Mouse (Mus musculus): Measurements from ENCODE around the gene St6galnac3. TPM values are rescaled to one million over a fixed set of nuclear protein-coding genes. Genes with fewer than 3 reads are reported as not detected.

The St6galnac3 gene
- polyA plus RNA-seq, 1 experiment from 2014 or later, result 27.2 TPM

DNA sequence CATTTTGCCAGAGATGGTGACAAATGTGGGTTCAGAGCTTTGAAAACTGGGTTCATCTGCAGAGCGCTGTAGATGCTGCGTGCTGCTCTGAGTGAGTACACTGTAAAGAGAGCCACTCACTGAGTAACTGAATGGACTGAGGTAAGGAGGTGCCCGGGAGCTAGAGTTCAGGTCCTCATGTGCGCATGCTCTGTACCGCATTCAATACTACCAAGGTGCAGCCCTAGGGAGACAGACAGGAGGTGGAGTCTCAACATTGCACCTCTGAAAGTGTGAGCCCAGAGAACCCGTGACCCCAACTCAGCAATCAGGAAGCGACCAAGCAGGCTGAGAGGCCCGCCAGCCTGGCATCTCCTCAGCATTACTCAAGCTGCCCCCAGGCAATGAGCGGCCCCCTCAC is 62.2 kb downstream of the St6galnac3 start:
- ATAC-seq (ENCODE audit: low read depth), result no peak
- H3K4me1 ChIP-seq (replicated peaks), result peaks cover 58% of the 10 kb centered on the region
- H3K9ac ChIP-seq, result no peak overlapping the region
- 0 out of 2 replicates have a peak, but pooled peaks cover 3% of the 10 kb centered on the region for H3K27me3 ChIP-seq
- no peaks in the 10 kb centered on the region for H3K9me3 ChIP-seq
- H3K4me2 ChIP-seq, result no peak overlapping the region
- H3K36me3 ChIP-seq, result no peaks in the 10 kb centered on the region
- no peak overlapping the region for H3K4me3 ChIP-seq
- no peak overlapping the region for H3K27ac ChIP-seq (replicated peaks)
- 85% methylated on average over 9 of the region's 9 CpGs for WGBS

DNA sequence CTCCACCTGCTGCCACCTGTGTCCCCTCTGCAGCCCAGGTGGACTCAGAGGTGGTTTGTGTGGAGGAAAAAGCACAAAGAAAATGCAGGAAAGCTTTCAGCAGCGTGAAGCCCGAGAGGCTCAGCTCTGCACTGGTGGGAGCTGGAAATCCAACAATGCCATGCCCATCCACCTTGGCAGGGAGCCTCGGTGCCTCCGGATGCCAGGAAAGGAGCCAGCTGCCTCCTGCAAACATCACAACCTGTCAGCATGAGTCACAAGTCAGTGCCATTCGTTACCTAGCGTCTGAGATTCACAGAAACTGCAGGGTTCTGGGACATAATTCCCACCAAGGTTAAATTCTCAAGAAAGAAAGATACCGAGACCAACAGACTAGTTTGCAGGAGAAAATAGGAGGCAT is 63.0 kb downstream of the St6galnac3 start:
- no peak for ATAC-seq (ENCODE audit: low read depth)
- no peak overlapping the region for H3K4me3 ChIP-seq
- WGBS, result 64% methylated on average over 7 of the region's 7 CpGs
- H3K27me3 ChIP-seq, result 0 out of 2 replicates have a peak, but pooled peaks cover 3% of the 10 kb centered on the region
- H3K4me2 ChIP-seq, result no peak overlapping the region
- peak overlapping the region; percentile 31; the same call in 1 of the 2 replicates for H3K9ac ChIP-seq
- H3K9me3 ChIP-seq, result no peaks in the 10 kb centered on the region
- H3K36me3 ChIP-seq, result no peaks in the 10 kb centered on the region
- peaks cover 66% of the 10 kb centered on the region for H3K4me1 ChIP-seq (replicated peaks)
- H3K27ac ChIP-seq (replicated peaks), result no peak overlapping the region

DNA sequence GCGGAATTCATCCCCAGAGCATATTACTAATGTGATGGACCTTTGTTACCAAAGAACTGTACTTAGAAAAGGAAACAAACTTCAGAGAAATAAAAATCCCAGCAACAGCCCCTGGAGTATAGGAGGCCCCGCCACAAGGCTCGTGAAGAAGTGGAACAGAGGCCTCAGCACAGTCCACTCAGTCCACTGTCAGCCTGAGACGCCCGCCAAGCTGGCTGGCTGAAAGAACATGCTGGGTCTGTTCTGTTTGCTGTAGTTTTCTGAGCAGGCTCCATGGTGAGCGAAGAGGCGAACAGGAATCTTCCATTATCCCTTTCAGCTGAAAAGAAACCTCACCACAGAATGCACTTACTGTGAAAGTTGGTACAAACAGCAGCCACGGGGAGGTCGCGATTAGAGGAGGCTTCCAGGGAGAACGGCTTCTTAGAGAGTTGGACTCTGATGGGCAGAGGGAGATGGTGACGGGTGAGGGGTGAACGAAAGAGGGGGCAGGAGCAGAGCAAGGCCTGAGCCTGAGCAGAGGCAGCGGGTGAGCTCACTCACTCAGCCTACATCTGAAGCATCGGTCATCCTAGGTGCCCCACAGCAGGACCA is 65.3 kb downstream of the St6galnac3 start:
- Histone ChIP-seq H3K27ac (replicated peaks) (peak overlapping the region; percentile 42; the same call in 1 of the 2 replicates), H3K4me2 (no peak overlapping the region), H3K9me3 (no peaks in the 10 kb centered on the region), H3K27me3 (0 out of 2 replicates have a peak, but pooled peaks cover 3% of the 10 kb centered on the region), H3K4me3 (no peak overlapping the region), H3K4me1 (replicated peaks) (peaks cover 64% of the 10 kb centered on the region), H3K36me3 (no peaks in the 10 kb centered on the region), H3K9ac (0 out of 2 replicates have a peak overlapping the region, but pooled peaks have one; percentile 22)
- ATAC-seq (ENCODE audit: low read depth), result peak; percentile 41; the same call in 1 of the 2 replicates
- WGBS, result 44% methylated on average over 15 of the region's 15 CpGs

DNA sequence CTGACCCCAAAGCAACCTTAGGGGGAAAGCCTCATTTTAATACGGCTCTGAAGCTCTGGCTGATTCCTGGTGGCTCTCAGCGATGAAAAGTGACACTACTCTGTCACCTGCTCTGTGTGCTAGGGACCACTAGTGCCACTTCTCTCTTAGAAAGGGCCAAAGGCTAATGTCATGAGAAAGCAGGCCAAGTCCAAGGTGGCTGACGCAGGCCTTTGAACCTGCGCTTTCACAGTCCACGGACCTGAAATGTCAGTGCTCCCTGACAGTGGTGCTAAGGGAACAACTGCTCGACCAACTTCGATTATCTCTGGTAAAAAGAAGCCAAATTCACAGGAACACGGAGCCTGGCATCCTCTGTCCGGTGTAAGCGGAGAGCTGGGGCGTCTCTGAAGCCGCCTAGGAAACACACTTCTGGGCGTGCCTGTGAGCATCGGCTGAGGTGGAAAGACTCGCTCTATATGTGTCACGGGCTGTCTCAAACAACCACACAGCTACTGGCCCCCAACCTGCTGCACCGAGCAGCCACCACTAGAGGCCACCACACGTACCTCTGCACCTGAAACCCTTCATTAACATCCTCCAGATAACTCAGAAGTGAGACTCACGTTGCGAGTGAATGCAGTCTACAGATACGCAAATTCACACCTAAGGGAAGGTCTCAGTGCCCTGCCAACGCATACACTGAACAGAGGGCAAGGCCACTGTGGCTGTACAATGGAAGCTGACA is 66.8 kb downstream of the St6galnac3 start:
- Histone ChIP-seq H3K36me3 (no peaks in the 10 kb centered on the region), H3K4me1 (replicated peaks) (peaks cover 63% of the 10 kb centered on the region), H3K4me2 (no peak overlapping the region), H3K27ac (replicated peaks) (no peak overlapping the region), H3K9ac (no peak overlapping the region), H3K4me3 (no peak overlapping the region), H3K27me3 (0 out of 2 replicates have a peak, but pooled peaks cover 3% of the 10 kb centered on the region), H3K9me3 (no peaks in the 10 kb centered on the region)
- WGBS, result 79% methylated on average over 22 of the region's 22 CpGs
- no peak for ATAC-seq (ENCODE audit: low read depth)

DNA sequence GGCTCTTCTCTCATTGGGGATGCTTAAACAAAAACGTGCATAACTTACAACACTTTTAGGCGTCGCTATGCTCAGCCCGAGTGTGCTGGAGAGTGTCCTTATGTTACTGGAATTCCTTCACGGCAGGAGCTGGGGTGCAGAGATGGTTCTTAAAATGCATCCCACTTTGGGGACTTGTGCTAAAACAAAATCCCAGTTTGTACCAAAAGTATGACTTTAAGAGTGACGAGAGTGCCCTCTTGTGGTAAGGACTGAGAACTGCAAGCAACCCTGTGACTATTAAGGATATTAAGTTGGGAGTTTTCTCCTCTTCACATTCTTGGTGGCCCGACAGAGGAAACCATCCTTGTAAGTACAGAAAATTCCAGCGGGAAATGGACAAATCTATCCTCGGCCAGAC is 69.9 kb downstream of the St6galnac3 start:
- Histone ChIP-seq H3K27ac (replicated peaks) (no peak overlapping the region), H3K27me3 (0 out of 2 replicates have a peak, but pooled peaks cover 3% of the 10 kb centered on the region), H3K4me2 (no peak overlapping the region), H3K4me3 (no peak overlapping the region), H3K9me3 (no peaks in the 10 kb centered on the region), H3K9ac (no peak overlapping the region), H3K36me3 (no peaks in the 10 kb centered on the region), H3K4me1 (replicated peaks) (peaks cover 45% of the 10 kb centered on the region)
- no peak for ATAC-seq (ENCODE audit: low read depth)
- 21% methylated on average over 9 of the region's 9 CpGs for WGBS

DNA sequence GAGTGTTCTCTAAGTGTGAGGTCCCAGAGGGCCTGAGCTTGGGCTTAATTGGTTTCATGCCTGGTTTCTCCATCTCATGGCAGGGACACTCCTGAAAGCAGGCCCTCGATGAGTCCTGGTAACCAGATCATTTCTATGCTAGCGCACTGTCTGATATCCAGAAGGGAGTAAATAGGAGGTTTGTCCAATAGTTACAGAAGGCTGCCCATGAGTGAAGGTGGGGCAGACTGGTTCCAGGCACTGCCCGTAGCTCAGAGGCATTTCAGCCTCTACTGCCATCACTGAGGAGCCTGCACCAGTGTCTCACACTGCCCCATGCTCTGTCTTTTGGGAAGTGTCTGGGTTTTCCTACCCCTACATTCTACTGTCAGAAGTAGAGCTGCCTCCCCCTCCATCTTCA is 72.1 kb downstream of the St6galnac3 start:
- ATAC-seq (ENCODE audit: low read depth), result no peak
- no peaks in the 10 kb centered on the region for H3K36me3 ChIP-seq

DNA sequence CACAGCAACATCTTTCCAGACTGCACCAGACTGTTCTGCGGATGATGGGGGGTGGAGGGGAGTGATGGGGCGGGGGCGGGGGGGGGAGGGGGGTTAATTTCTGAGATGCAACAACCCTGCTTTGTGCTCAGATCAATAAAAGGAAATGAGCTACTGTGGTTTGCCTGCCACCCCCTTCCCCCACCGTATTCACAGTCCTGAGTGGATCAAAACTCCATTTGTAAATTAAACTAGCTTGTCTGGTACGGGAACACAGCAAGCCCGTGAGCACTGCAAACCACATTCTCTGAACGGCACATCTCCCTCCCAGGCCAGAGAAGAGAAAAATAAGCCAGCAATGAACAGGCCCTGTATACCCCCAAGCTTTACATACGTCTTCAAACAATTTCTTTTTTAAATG is 76.3 kb downstream of the St6galnac3 start:
- Histone ChIP-seq H3K9me3 (no peaks in the 10 kb centered on the region), H3K4me3 (no peak overlapping the region), H3K4me2 (no peak overlapping the region), H3K27me3 (no peaks in the 10 kb centered on the region), H3K36me3 (no peaks in the 10 kb centered on the region), H3K4me1 (replicated peaks) (peaks cover 35% of the 10 kb centered on the region), H3K9ac (no peak overlapping the region), H3K27ac (replicated peaks) (peak overlapping the region; percentile 29; the same call in 1 of the 2 replicates)
- no peak for ATAC-seq (ENCODE audit: low read depth)
- WGBS, result 55% methylated on average over 8 of the region's 8 CpGs

More for the DNA sequence above, 72.1 kb downstream of the St6galnac3 start:
- H3K9ac ChIP-seq, result no peak overlapping the region
- no peak overlapping the region for H3K4me3 ChIP-seq
- H3K9me3 ChIP-seq, result no peaks in the 10 kb centered on the region
- H3K4me1 ChIP-seq (replicated peaks), result peaks cover 39% of the 10 kb centered on the region
- WGBS, result 77% methylated on average over 3 of the region's 3 CpGs
- H3K4me2 ChIP-seq, result no peak overlapping the region
- H3K27ac ChIP-seq (replicated peaks), result no peak overlapping the region
- H3K27me3 ChIP-seq, result 0 out of 2 replicates have a peak, but pooled peaks cover under 1% of the 10 kb centered on the region

DNA sequence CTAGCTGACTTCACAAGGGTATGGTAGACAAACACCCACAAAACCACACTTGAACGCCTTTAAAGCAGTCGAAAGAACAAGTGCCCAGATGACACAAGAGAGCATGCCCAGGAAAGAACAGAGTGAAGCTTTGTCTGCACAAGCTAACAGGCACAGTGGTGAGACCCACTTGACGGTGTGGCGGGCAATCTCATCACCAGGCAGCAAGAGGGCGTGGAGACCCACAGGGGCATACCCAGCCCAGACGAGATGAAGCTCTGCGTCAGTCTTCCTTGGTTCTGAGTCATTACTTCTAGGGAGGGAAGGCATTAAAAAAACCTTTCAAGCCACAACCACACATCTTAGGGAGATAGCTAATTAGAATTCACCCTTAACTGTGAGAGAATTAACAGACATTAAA is 79.2 kb downstream of the St6galnac3 start:
- H3K4me1 ChIP-seq (replicated peaks), result peaks cover 44% of the 10 kb centered on the region
- H3K9ac ChIP-seq, result no peak overlapping the region
- no peaks in the 10 kb centered on the region for H3K36me3 ChIP-seq
- H3K27me3 ChIP-seq, result no peaks in the 10 kb centered on the region
- H3K27ac ChIP-seq (replicated peaks), result 0 out of 2 replicates have a peak overlapping the region, but pooled peaks have one; percentile 4
- no peak overlapping the region for H3K4me2 ChIP-seq
- WGBS, result 57% methylated on average over 7 of the region's 7 CpGs
- peak; percentile 75 for ATAC-seq (ENCODE audit: low read depth)
- H3K4me3 ChIP-seq, result no peak overlapping the region
- no peaks in the 10 kb centered on the region for H3K9me3 ChIP-seq

DNA sequence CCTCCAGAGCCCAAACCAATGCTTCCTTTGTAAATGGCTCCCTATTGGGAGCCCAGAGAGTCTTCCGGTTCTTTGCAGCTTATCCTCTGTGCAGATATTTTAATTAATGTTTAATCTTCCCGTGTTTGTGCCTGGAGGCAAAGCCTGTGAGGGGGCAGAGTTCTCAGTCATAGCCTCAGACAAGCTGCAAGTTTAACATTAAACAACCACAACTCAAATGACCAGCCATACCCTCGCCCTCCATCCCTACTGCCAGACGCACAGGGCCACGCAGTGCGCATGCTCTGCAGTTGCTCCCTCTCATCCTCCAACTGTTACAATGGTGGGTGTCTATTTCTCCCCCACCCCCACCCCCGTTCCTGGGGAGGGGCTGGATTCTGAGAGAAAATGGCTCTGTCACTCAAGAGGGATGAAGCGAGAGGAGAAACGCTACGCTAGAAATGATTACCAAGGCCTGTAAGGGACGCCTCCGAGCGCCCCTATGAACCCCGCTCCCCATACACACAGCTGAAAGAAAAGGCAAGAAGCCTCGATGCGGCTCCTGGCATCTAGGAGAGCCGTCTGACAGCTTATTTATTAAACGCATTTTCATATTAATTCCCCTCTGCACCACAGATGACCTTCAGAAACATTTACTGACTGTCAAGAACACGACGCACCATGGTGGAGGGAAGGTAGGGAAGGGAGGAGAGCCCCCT is 81.0 kb downstream of the St6galnac3 start:
- H3K27me3 ChIP-seq, result no peaks in the 10 kb centered on the region
- no peak overlapping the region for H3K4me3 ChIP-seq
- no peak for ATAC-seq (ENCODE audit: low read depth)
- WGBS, result 72% methylated on average over 20 of the region's 20 CpGs
- no peaks in the 10 kb centered on the region for H3K36me3 ChIP-seq
- H3K4me1 ChIP-seq (replicated peaks), result peaks cover 44% of the 10 kb centered on the region
- peak overlapping the region; percentile 65 for H3K27ac ChIP-seq (replicated peaks)
- H3K9ac ChIP-seq, result no peak overlapping the region
- no peaks in the 10 kb centered on the region for H3K9me3 ChIP-seq
- H3K4me2 ChIP-seq, result no peak overlapping the region

DNA sequence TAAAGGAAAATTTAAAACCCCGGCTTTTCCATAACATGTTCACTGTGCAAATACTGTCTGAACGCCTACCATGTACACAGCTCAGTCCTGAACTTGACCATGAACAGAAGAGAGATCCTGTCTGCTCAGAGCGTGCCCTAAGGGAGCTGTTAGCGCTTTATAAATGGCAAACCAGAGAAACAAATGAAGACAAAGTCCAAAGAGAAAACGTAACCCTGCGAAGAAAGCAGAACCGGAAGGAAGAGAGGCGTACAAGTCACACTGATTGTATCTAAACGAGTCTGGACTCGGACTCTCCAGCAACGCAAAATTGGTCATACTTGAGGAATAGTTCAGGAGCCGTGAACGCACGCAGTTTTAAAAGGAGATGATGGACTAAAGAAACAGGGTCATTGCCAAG is 82.1 kb downstream of the St6galnac3 start:
- Histone ChIP-seq H3K9me3 (no peaks in the 10 kb centered on the region), H3K36me3 (no peaks in the 10 kb centered on the region), H3K4me3 (no peak overlapping the region), H3K4me1 (replicated peaks) (peaks cover 33% of the 10 kb centered on the region), H3K27ac (replicated peaks) (no peak overlapping the region), H3K4me2 (no peak overlapping the region), H3K27me3 (no peaks in the 10 kb centered on the region), H3K9ac (no peak overlapping the region)
- no peak for ATAC-seq (ENCODE audit: low read depth)
- 91% methylated on average over 14 of the region's 14 CpGs for WGBS

DNA sequence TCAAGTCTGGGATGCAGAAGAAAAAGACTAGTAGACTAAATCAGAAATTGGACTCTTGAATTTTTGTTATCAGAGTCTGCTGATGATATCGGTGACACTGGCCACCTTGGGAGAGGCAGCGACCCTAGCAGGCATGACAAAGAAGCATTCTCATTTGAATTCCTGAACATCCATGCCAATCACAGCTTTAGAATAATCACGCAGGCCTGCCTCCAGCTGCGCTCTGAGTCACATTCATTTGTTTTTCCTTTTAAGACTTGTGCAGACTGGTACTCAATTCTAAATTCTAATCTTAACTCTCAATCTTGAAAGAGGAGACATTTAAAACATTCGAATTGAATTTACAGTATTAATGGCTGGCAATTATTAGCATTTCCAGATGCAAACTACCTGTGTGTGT is 83.2 kb downstream of the St6galnac3 start:
- no peaks in the 10 kb centered on the region for H3K36me3 ChIP-seq
- no peaks in the 10 kb centered on the region for H3K9me3 ChIP-seq
- no peak overlapping the region for H3K4me3 ChIP-seq
- H3K4me1 ChIP-seq (replicated peaks), result peaks cover 33% of the 10 kb centered on the region
- H3K27ac ChIP-seq (replicated peaks), result no peak overlapping the region
- WGBS, result 57% methylated on average over 5 of the region's 5 CpGs
- H3K27me3 ChIP-seq, result no peaks in the 10 kb centered on the region
- H3K9ac ChIP-seq, result no peak overlapping the region
- no peak for ATAC-seq (ENCODE audit: low read depth)
- H3K4me2 ChIP-seq, result no peak overlapping the region

DNA sequence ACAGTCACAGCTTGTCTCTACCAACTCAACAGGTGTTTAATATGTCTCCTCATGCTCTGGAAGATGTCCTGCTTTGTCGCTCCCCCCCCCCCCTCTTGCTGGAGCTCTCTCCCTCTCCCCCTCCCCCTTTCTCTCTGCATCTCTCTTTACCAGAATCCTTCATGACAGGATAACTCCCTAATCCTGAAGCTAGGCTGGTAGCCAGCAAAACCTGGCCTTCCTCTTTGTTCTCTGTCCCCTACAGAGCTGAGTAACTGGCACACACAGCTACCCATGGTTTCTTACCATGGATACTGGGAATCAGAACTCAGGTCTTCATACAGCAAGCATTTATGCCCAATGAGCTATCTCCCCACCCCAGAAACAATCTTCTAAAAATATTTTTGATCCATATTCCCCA is 87.6 kb downstream of the St6galnac3 start:
- H3K9me3 ChIP-seq, result no peaks in the 10 kb centered on the region
- no peaks in the 10 kb centered on the region for H3K36me3 ChIP-seq
- H3K27me3 ChIP-seq, result no peaks in the 10 kb centered on the region
- ATAC-seq (ENCODE audit: low read depth), result no peak
- peaks cover 18% of the 10 kb centered on the region for H3K4me1 ChIP-seq (replicated peaks)
- no peak overlapping the region for H3K9ac ChIP-seq
- WGBS, result no CpG with 5 or more reads among the region's 1 CpGs
- H3K4me2 ChIP-seq, result no peak overlapping the region
- H3K4me3 ChIP-seq, result no peak overlapping the region
- no peak overlapping the region for H3K27ac ChIP-seq (replicated peaks)

Data from neural tube, embryonic 13.5 days (tissue).